Mouse (Mus musculus) T-helper 1 cell (primary cell): ENCODE measurements around the gene Rpl31.

ENCODE experiments used
- in situ Hi-C: fragments of 300-600 bp; cut with MboI, MseI; formaldehyde crosslinking; loops from one replicate; pipeline ENCODE4 v1.15.1; 2025; ENCODE audit warnings: high pct_unique_total_duplicates

Rpl31 gene

DNA sequence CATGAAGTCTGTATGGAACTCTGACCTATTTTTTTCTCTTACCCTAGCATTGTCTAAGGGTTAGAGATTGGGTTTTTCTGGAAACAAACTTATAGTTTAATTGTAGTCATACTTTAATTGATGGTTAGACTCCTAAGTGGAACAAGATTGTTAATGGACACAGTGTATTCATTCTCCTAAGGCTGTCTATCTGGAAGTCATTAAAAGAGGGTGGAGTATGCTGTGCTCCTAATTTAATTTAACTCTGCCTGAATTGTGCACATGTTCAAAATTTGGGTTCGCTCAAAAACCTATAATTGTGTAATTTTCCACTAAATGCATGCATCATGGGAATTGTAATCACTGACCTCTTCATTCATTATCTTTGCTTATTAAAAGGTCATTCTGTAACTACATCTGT, 2.1 kb upstream of the Rpl31 start:
- in situ Hi-C loops: no loop called here

DNA sequence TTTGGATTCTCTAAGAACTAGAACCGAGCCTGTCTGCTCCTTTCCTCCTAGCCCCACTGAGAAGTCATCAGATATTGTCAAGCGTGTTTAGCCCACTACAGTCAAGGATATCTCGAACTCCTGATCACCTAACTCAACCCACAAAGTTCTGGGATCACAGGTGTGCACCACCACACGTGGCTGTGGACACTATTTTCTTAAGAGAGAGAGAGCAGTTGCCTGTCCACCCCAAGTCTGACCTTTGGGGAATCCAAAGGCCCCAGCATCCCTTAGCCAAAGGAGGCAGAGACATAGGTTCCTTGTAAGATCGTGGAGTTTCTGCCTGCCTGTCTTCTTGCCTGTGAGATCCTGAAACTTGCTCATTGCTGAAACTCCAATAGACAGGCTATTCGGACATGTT, 597 bp upstream of the Rpl31 start:
- in situ Hi-C loops: no loop called here

DNA sequence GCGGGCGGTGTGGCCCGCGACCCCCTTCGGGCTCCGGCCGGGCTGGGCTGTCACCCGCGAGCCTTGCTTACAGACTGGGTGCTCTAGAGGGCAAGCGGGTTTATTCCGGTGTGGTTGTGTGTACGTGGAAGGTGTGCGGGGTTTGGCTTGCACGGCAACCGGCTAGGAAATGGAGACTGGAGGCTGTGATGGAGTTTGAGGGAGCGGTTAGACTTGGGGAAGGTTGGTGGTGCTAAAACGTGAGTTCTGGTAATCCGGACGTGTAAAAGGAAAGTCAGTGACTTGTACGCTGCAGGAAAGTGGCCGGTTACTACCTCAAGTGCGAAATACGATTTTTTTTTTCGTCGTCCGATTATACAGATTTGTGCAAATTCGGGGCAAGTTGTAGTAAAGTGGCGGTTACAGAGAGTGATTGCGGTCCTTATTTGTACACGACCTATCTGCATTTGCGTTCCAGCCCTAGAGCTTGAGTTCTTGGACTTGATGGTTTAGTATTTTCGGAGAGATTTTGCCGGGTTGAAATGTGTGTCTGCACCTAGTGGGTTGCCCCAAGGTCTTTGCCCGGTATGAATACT, 712 bp downstream of the Rpl31 start:
- in situ Hi-C loops: no loop called here

DNA sequence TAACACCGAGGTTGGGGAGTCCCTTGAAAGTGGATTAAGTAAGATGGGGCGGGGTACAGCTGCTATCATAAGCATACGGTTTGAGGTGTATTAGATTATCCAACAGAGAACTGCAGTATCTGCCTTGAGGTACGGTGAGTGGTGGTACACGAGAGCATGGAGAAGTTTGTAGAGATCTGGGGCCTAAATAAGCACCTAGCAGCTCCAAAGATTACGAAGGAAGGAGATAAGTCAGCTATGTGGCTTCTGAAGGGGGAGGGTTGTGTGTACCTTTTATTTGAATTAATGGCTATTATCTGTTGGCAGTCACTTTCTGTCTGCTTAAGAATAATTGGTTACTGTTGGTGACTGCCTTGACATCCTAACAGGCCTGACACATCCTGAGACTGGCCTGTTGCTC, 2.8 kb downstream of the Rpl31 start:
- in situ Hi-C loops: no loop called here

DNA sequence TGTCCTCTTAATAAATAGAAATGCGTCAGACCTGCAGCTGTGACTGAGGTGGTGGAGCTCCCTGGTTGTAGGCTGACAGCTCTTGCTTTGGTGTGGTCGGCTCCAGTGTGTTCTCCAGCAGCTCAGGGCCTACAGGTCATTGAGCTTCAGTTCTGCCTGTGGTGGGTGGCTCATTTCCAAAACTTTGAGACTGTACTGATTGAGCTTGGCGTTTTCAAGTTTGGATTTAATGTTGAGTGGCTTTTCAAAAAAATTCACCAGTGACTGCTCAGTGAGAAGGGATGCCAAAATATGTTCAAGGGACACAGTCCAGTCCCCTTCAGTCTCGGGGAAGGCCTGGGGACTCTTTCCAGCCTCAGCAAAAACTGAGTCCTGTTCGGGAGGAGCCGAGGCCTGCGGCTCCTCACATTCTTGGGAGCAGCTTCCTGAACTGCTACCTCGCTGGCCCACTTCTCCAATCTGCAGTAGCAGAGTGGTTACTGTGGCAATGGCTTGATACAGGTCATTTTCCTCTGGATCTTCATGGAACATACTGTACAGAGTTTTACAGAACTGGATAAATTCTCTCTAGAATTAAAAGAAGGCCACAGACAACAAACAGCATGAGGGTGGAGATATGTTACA, 4.7 kb downstream of the Rpl31 start:
- in situ Hi-C loops: no loop called here

DNA sequence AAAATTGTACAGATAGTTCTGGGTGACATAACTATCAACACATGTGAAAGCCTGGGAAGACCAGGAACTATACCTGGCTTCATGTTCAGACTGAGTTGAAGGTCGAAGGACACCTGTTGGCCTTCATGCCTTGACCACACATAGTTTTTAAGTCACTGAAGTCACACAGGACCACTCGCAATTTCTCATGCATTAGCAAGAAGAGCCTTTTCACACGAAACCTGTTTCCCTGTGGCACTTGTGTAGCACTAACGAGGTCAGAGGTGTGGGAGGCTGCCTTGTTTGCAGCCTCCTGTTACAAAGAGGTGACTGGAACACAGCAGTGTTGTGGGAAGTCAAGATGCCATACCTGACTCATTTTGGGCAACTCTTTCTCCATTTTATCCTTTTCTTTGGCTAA, 5.7 kb downstream of the Rpl31 start:
- in situ Hi-C loops: no loop called here

DNA sequence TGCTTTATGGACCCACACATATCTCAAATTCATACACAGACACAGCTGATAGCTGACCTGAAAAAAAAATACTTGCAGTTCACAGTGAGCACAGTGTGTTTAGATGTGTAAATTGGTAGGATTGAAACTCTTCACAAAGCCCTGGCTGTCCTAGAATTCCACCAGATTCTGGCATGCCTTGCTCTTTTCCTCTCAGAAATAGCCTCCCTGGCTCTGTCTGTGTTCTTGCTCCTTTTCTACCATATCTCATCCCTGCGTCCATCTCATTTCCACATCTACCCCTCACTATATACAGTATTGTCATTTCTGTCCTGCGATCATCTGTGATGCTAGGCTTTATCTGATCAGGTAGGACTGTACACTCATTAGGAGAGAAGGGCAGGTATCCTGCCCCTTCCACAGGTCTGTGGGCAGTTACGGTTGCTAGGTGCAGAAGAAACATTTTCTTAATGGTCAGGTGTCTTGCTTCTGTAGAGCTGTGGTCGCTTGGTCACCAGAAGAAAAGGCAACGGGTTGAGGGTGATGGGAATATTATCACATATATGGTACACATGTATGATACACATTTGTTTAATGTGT, 6.7 kb downstream of the Rpl31 start:
- in situ Hi-C loops: no loop called here

DNA sequence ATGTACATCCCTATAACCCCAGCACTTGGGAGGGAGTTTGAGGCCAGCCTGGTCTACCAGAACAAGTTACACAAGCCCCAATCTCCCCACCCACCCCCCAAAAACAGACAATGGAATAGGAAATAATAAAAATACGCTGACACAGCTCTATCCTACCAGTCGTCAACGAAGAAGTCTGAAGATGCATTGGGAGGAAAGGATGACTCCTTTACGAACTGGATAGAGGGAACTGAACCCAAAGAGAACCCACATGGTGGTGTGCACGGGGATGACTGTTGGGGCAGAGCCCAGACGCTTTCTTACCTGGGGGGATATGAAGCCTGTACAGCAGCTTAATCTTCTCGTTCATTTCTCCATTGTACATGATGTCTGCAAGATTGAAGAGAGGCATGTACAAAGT, 8.5 kb downstream of the Rpl31 start:
- in situ Hi-C loops: no loop called here

DNA sequence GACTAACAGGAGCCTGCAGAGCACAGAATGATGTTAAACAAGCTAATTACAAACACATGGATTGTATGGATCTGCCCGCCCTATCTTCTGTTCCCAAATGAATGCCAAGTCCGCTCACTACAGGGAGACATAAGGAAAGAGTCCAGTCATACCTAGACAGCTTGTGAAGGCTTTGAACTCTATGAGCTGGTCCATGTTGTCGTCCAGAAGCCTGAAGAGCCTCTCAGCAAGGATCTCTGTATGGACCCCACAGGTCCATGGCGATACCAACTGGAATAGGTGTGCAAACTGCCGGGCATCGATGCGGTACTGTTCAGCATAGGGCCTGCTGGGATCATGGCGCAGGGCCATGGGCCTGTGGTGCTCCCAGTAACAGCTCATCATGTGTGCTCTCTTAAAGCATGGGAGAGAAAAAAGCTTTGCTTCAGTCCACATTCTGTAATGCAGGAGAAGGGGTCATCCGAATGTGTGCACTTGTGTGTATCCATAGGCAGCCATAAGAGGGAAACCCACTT, 9.1 kb downstream of the Rpl31 start:
- in situ Hi-C loops: no loop called here

DNA sequence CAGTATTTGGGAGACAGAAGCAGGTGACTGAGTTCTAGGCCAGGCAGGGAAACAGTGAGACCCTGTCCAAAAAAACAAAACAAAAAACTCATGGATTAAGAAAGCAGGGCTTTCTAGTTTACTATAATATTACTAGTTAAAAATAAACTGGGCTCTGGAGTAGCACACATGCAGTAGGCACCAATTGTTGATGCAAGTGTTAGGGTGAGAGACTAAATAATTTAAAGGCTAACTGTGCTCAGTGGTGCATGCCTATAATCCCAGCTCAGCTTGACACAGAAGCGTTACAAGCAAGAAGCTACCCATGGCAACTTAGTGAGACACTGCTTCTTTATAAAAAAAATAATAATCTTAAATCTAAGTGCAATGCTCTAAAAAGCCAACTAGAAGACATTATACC, 10.9 kb downstream of the Rpl31 start:
- in situ Hi-C loops: no loop called here

DNA sequence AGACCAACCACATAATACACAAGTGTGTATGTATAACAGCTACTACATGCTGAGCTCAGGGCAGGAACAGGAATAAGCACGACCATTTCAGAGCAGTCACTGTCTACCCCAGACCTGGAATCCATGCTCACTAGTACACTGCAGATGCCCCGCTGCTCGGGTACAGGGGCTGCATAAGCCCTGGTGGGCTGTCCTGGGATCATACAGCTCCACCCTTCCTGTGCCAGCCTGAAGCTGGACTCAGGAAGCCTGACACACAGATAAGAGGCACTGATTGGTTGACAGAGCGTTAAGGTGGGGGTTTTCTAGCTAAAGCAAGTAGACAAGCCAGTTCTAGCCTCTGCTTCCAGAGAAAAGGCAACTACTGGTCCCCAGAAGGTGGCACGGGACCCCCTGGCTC, 11.4 kb downstream of the Rpl31 start:
- in situ Hi-C loops: no loop called here

DNA sequence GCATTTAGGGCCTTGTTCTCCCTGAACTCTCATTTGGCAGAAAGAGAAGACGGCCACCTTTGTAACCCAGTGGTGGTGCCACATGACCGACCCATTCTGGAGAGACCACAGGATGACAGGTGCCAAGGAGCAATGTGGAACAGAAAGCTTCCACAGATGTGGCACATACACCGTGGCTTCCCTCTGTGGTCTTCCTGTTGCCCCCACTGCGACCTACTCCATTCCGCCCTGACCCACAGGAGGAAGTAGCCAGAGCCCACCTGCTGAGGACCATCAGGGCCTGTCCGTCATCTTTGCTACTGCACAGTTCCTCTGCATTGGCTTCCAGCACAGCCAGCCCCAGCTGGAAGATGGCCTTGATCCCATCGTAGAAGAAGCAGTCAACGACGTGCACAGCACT, 13.4 kb downstream of the Rpl31 start:
- in situ Hi-C loops: no loop called here

DNA sequence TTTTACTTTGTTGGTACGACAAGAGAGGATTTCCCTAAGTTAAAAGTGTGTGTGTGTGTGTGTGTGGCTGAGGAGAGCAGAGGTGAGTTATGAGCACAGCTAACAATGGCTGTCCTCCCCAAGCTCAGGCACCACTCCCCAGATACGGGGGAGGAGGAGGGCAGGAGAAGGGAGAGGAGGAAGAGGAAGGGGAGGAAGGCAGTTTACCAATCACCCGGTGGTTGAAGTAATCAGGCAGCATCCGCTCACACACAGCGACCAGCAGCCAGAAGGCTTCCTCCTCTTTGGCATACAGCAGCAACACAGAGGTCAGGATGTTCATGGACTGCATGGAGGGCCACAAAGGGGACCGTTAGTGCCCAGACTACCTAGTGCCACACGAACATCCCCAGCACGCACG, 17.3 kb downstream of the Rpl31 start:
- in situ Hi-C loops: no loop called here

DNA sequence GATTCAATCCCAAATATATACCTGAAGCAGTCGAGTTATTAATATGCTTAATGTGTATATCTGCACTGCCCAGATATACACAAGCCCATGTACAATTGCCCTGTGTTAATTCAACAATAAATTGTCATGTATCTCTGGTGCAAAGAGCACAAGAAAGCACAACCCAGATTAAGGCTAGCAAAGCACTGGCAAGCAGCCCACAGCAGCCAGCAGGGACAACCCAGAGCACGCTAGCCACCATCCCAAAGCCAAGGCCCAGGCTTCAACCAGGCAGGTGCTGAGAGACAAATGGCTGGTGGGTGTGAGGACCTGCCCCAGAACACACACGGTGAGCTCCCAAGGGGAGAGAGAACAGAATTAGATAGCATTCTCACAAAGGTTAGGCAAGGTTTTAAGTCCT, 18.8 kb downstream of the Rpl31 start:
- in situ Hi-C loops: no loop called here

DNA sequence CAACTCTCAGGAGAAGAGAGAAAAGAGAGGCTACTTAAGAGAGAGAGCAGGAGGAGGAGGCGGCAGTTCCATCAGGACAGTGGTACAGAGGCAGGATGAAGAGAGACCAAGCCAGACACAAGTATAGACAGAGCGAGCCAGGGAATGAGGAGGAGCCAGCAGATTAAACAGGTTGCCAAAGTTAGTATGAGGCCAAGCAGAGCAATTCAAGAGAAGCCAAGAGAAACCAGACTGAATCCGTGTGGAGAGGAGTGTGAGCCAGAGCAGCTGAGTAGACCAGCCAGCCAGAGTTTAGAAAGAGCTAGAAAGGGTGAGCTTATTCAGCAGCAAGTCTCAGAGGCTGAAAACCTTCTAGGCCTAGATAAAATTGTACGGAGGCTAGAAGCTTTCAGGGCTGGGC, 19.9 kb downstream of the Rpl31 start:
- in situ Hi-C loops: no loop called here

DNA sequence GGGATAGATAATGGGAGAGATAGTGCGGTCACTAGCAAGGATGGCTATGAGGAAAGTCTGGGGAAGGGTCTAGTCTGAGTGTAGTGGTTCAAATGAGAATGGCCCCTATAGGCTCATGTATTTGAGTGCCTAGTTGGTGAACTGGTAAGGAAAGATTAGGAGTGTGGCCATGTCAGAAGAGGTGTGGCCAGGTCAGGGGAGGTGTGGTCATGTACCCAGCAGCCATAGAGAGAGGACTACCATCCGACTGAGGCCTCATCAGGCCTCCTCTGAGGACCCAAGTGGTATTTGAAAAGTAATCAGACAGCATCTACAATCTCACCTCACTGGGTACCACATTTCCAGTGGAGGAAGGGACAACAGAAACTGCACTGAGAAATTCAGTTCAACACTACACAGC, 20.5 kb downstream of the Rpl31 start:
- in situ Hi-C loops: no loop called here

DNA sequence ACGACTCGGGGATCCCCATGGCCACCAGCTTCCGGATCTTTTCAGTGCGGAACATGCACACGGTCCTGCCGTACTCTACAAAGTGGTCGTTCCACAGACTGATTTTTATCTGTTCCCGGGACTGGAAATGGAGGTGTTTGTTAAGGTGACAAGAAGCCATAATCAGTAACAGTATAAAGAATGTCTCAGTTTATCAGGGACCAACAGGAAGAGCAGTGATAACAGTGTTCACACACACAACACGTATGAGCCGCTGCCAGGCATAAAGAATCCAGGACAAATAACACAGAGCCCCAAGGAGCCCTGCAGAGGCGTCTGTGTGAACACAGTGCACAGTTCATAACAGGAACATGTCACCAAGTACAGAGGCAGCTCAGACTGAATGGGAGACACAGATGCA, 21.7 kb downstream of the Rpl31 start:
- in situ Hi-C loops: no loop called here

DNA sequence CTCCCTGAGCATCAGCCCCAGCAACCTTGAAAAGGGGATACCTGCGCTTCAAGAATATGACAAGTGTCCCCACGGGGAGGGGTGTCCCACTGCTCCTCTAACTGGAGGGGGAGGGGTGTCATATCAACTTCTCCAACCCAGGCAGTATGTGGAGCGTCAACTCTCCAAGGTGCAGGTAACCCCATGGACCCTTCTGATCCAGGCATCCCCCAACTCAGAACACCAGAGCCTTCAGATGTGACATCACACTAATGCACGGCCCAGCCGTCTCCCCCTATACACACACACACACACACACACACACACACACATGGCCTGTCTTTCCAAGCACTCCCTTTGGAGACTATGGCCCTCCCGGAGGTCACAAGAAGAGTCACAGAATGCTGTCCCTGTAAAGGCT, 24.0 kb downstream of the Rpl31 start:
- in situ Hi-C loops: loop anchor here (5.0 kb wide), 1 partner anchor 126 kb away; no protein-coding TSS in a partner anchor

DNA sequence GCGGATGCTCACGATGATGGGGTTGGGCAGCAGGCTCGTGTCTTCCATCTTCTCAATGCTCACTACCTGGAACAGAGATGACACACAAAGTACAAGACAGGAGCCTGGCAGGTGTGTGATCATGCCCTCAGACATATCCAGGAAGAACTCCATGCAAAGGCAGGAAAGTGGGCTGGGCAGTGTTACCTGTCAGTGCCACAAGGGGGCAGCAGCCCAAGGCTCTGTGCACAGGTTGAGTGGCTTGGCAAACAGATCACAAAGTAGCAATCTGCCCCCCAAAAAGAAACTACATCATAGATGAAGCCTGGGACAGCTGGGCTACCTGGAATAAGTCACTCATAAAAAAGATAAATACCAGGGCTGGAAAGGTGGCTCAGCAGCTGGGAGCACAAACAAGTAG, 24.5 kb downstream of the Rpl31 start:
- in situ Hi-C loops: loop anchor here (5.0 kb wide), 1 partner anchor 125 kb away; no protein-coding TSS in a partner anchor

DNA sequence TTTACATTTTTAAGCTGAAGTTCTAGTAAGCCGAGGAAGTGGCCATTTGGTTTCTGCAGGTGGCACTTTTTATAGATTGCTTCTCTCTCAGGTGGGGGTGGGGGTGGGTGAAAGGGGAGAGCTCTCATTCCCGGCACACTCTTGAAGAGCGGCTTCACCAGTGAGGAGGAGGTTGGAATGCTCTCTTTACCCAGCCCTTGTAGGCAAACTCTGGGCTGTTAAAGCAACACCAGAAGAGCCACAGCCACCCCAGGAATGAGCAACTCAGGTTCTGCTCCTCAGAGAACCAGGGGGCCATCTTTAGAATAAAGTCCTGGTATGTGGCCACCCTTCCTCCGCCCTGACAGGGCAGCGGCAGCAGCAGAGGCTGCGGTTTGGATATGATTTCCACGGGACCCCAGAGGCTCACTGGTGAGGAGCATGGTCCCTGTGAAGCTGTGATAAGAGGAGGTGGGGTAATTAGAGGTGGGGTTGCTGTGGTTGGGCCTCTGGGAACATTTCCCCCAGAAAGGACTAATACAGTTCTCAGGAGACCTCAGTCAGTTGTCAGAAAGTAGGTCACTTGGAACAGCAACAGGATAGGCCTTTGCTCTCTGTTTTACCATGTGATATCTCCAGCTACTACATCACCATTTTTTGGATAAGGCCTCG, 25.7 kb downstream of the Rpl31 start:
- in situ Hi-C loops: loop anchor here (5.0 kb wide), 1 partner anchor 124 kb away; no protein-coding TSS in a partner anchor

DNA sequence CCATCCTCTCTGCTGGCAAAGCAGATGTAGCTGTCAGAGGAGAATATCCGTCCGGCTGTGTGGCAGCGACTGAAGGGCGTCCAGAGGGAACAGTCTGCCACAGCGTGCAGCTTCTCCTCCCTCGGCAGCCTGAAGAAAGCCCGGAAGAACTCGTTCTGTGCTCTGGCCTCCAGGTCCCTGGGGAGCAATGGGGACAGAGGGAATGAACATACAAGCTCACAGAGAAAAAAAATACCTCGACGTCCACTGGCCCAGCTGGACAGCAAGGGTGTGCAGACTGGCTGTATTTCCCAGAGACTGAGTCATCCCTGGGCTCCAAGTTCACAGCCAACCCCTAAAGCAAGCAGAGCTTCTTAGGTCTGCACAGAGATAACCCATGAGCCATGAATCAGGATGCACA, 26.5 kb downstream of the Rpl31 start:
- in situ Hi-C loops: loop anchor here (5.0 kb wide), 1 partner anchor 123 kb away; no protein-coding TSS in a partner anchor

DNA sequence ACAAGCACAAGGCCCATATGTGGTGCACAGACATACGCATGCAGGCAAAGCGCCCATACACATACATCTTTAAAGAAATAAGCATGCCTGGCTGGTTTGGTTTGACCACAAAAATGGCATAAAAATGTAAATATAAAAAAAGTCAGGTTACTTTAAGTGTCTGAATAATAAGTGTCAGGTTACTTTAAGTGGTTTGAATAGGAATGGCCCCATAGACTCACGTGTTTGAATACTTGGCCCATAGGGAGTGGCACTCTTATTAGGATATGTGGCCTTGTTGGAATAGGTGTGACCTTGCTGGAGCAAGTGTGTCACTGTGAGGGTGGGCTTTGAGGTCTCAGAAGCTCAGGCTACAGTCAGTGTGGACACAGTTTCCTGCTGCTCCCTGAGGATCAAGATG, 27.0 kb downstream of the Rpl31 start:
- in situ Hi-C loops: loop anchor here (5.0 kb wide), 2 partner anchors 48 to 123 kb away; no protein-coding TSS in a partner anchor

DNA sequence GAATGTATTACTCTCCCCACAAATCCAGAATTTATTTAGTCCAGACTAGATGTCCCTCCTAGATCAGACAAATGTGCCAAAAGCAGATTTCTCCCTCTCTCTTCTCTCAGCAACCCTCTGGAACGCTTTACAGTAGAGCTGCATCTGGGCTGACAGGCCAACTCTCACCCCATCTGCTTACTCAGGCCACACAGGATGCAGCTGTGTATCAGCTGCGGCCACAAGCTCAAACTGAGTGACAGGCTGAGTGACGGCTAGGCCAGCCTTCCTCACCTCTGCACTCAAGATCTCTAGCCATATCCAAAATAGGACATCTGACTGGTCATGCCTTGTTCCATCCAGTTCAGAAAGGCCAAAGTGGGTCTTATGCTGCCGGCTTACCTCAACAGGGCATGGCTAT, 28.7 kb downstream of the Rpl31 start:
- in situ Hi-C loops: loop anchor here (5.0 kb wide), 1 partner anchor 46 kb away; no protein-coding TSS in a partner anchor
